Mouse (Mus musculus) forebrain, embryonic 16.5 days (tissue): ENCODE measurements around the gene Nsmce4a. TPM values are rescaled to one million over a fixed set of nuclear protein-coding genes. Genes with fewer than 3 reads are reported as not detected.

Experiments
- ATAC-seq: fragments of 200-750 bp; cut with Nextera tagmentation; 2 replicates; pipeline ENCODE4 v1.8.0; 2017; ENCODE audit warnings: mild to moderate bottlenecking, moderate library complexity
- H3K27ac ChIP-seq: fragments of 300-500 bp; sonication (generic); 2 replicates; pipeline ENCODE4 v1.5.1; 2014; ENCODE audit warnings: low read length, control low read depth
- H3K27me3 ChIP-seq: fragments of 300-500 bp; sonication (generic); replicated peaks from 2 replicates; pipeline ENCODE4 v1.6.1; 2014; ENCODE audit warnings: low read length; ENCODE audit not compliant: control insufficient read depth, insufficient read depth
- H3K36me3 ChIP-seq: fragments of 300-500 bp; sonication (generic); 2 replicates; pipeline ENCODE4 v1.6.1; 2014; ENCODE audit not compliant: control insufficient read depth, insufficient read depth
- H3K4me1 ChIP-seq: fragments of 300-500 bp; sonication (generic); replicated peaks from 2 replicates; pipeline ENCODE4 v1.6.1; 2014; ENCODE audit warnings: low read length; ENCODE audit not compliant: control insufficient read depth, insufficient read depth
- H3K4me2 ChIP-seq: fragments of 300-500 bp; sonication (generic); 2 replicates; pipeline ENCODE4 v1.6.1; 2014; ENCODE audit warnings: mild to moderate bottlenecking, low read length, control low read depth
- H3K4me3 ChIP-seq: fragments of 300-500 bp; sonication (generic); replicated peaks from 2 replicates; pipeline ENCODE4 v1.5.1; 2014; ENCODE audit warnings: mild to moderate bottlenecking, low read length, control low read depth
- H3K9ac ChIP-seq: fragments of 300-500 bp; sonication (generic); replicated peaks from 2 replicates; pipeline ENCODE4 v1.6.1; 2014; ENCODE audit warnings: low read depth, low read length, control low read depth
- H3K9me3 ChIP-seq: fragments of 300-500 bp; sonication (generic); 2 replicates; pipeline ENCODE4 v1.6.1; 2016; ENCODE audit warnings: low read length; ENCODE audit not compliant: control insufficient read depth
- WGBS: fragments of 180-500 bp; shearing (Covaris S2); extraction: QIAGEN DNeasy Blood & Tissue Kit; methylation state at CpG from one replicate; pipeline ENCODE4 v1.1.7; 2014; 5-methylcytosine and 5-hydroxymethylcytosine counted together
- polyA plus RNA-seq: library from polyadenylated mRNA; unstranded; fragments of >200 nt; fragmentation: Nextera tagmentation; extraction: Ambion mirVana; gene quantifications from 2 replicates; pipeline ENCODE4 v1.2.1, GENCODE M21; 2015

Nsmce4a gene
- polyA plus RNA-seq, 1 experiment from 2014 or later, result 92.2 TPM

GRCm38 (mm10) chr7:130590081-130590828, 17.3 kb upstream of the Nsmce4a start:
- H3K4me3 ChIP-seq, result no peak overlapping the region
- peaks cover 4% of the 10 kb centered on the region; the same call in 1 of the 2 replicates for H3K4me1 ChIP-seq
- no peak overlapping the region for H3K27ac ChIP-seq
- H3K9me3 ChIP-seq, result no peaks in the 10 kb centered on the region
- H3K36me3 ChIP-seq, result no peaks in the 10 kb centered on the region
- H3K9ac ChIP-seq, result no peak overlapping the region
- WGBS, result 32% methylated on average over 13 of the region's 13 CpGs
- no peak overlapping the region for H3K4me2 ChIP-seq
- no peaks in the 10 kb centered on the region for H3K27me3 ChIP-seq
- ATAC-seq, result no peak

DNA sequence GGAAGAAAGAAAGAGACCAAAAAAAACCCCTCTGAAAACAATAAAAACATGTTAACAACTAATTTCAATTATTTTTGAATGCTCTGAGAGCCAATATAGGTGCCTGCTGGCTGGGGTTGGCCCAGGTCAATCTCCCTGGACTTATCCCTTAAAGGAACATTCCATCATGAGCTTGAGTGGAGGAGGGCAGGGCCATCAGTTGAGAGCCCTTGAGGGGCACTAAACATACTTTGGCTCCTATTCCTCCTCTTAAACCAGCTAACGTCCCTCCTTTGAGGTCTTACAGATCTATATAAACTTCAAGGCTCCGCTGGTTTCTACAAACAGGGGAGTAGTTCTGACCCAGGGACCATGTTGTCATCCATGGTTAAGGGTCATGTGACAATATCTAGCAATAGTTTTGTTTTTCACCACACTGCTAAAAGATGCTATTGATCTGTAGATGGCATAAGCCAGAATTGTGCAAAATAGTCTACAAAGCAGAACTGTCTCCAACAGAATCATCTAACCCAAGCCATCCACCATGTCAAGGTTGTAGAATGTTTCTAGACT, 13.7 kb upstream of the Nsmce4a start:
- H3K27me3 ChIP-seq, result no peaks in the 10 kb centered on the region
- H3K36me3 ChIP-seq, result no peaks in the 10 kb centered on the region
- H3K9ac ChIP-seq, result no peak overlapping the region
- ATAC-seq, result no peak
- H3K4me2 ChIP-seq, result no peak overlapping the region
- 0 out of 2 replicates have a peak, but pooled peaks cover 4% of the 10 kb centered on the region for H3K4me1 ChIP-seq
- no peak overlapping the region for H3K4me3 ChIP-seq
- 84% methylated on average over 2 of the region's 2 CpGs for WGBS
- no peaks in the 10 kb centered on the region for H3K9me3 ChIP-seq
- no peak overlapping the region for H3K27ac ChIP-seq

- Histone ChIP-seq H3K4me3 (no peak overlapping the region), H3K27me3 (no peaks in the 10 kb centered on the region), H3K4me2 (no peak overlapping the region), H3K9me3 (no peaks in the 10 kb centered on the region), H3K27ac (no peak overlapping the region), H3K4me1 (peaks cover 14% of the 10 kb centered on the region), H3K9ac (no peak overlapping the region), H3K36me3 (no peaks in the 10 kb centered on the region)
- no peak for ATAC-seq
- 69% methylated on average over 5 of the region's 5 CpGs for WGBS
These were observed 5.7 kb upstream of the Nsmce4a start for GRCm38 (mm10) chr7:130578607-130579006.

DNA sequence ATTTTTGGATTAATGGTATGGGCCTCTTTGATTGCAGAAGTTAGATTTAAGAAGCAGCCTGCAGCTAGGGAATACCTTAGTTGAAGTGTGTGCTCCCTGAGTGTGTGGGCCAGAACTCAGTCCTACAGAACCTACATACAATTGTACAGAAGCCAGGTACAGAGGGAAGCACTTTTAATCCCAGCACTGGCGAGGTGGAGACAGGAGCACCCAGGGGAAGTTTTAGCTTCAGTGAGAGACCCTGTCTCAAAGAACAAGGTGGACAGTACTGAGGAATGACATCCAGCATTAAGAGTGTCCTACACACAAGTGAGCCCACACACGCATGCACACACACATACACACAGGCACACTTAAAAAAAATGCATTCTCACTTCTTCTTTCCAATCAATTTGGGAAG, 5.1 kb upstream of the Nsmce4a start:
- Histone ChIP-seq H3K27ac (no peak overlapping the region), H3K9ac (no peak overlapping the region), H3K4me3 (no peak overlapping the region), H3K4me1 (peaks cover 14% of the 10 kb centered on the region), H3K27me3 (no peaks in the 10 kb centered on the region), H3K9me3 (no peaks in the 10 kb centered on the region), H3K36me3 (no peaks in the 10 kb centered on the region), H3K4me2 (no peak overlapping the region)
- ATAC-seq, result no peak
- 92% methylated on average over 2 of the region's 2 CpGs for WGBS

GRCm38 (mm10) chr7:130577388-130578003, 4.6 kb upstream of the Nsmce4a start, which contains the start of gene Tacc2:
Gene Tacc2 (plus strand): TSS chr7:130577438.
- ATAC-seq, result no peak
- no peak within 1 kb of the TSS for H3K4me3 ChIP-seq
- H3K4me1 ChIP-seq, result peaks cover 14% of the 10 kb centered on the region
- WGBS, result 57% methylated on average over 15 of the region's 15 CpGs
- H3K36me3 ChIP-seq, result no peaks in the 10 kb centered on the region
- peak within 1 kb of the TSS; percentile 4; the same call in 1 of the 2 replicates for H3K4me2 ChIP-seq
- H3K27ac ChIP-seq, result no peak within 1 kb of the TSS
- no peaks in the 10 kb centered on the region for H3K27me3 ChIP-seq
- H3K9me3 ChIP-seq, result no peaks in the 10 kb centered on the region
- no peak within 1 kb of the TSS for H3K9ac ChIP-seq

GRCm38 (mm10) chr7:130576981-130577380, 4.1 kb upstream of the Nsmce4a start:
- no peaks in the 10 kb centered on the region for H3K9me3 ChIP-seq
- no peak overlapping the region for H3K27ac ChIP-seq
- H3K27me3 ChIP-seq, result no peaks in the 10 kb centered on the region
- peaks cover 14% of the 10 kb centered on the region for H3K4me1 ChIP-seq
- H3K9ac ChIP-seq, result no peak overlapping the region
- peak; percentile 40; the same call in 1 of the 2 replicates for ATAC-seq
- no peak overlapping the region for H3K4me3 ChIP-seq
- 24% methylated on average over 10 of the region's 10 CpGs for WGBS
- peak overlapping the region; percentile 4; the same call in 1 of the 2 replicates for H3K4me2 ChIP-seq
- no peaks in the 10 kb centered on the region for H3K36me3 ChIP-seq

GRCm38 (mm10) chr7:130574211-130574991, 1.5 kb upstream of the Nsmce4a start:
- H3K9me3 ChIP-seq, result no peaks in the 10 kb centered on the region
- peaks cover 19% of the 10 kb centered on the region for H3K4me1 ChIP-seq
- no peak overlapping the region for H3K27ac ChIP-seq
- no peaks in the 10 kb centered on the region for H3K27me3 ChIP-seq
- ATAC-seq, result peak; percentile 42
- no peaks in the 10 kb centered on the region for H3K36me3 ChIP-seq
- no peak overlapping the region for H3K4me3 ChIP-seq
- 22% methylated on average over 13 of the region's 13 CpGs for WGBS
- H3K9ac ChIP-seq, result no peak overlapping the region
- H3K4me2 ChIP-seq, result no peak overlapping the region

DNA sequence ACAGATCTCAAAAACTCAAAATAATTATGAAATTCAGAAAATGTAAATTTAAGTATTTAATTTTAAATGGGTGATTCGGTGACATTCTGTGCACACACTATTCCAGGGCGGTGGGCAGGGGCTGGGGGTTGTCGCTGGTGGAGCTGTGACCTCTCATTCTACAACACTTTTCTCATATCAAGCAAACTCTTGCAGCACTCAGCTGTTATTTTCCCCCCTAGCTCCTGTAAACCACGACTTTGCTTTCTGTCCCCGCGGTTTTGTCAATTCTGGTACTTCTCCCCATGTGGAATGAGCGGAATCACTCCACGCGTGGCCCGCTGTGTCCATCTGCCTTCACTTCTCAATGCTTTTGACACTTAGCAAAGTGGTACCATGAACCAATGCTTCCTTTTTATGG, 828 bp upstream of the Nsmce4a start:
- no peak for ATAC-seq
- Histone ChIP-seq H3K27me3 (no peaks in the 10 kb centered on the region), H3K36me3 (no peaks in the 10 kb centered on the region), H3K4me1 (peaks cover 19% of the 10 kb centered on the region), H3K9ac (no peak overlapping the region), H3K9me3 (no peaks in the 10 kb centered on the region), H3K4me2 (no peak overlapping the region), H3K27ac (no peak overlapping the region), H3K4me3 (no peak overlapping the region)
- WGBS, result 86% methylated on average over 10 of the region's 10 CpGs

DNA sequence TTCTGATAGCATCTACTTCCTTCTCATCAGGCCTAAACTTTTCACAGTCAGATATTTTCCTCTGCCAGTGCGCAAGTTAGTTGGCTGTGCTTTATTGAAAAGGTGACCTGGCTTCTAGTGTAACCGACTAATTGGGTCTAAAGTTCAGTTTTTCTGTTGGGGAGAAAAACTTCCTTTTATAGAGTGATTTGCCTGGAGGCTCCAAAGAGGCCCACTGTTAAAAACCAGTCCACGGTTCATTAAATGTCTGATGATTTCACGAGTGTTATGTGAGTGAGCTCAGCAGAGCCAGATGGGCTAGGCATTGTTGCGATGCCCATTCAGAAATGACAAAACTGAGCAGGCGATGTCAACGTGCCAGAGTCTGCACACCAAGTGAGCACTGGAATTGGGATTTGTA, 2.4 kb downstream of the Nsmce4a start:
- H3K27ac ChIP-seq, result no peak overlapping the region; the same call in 1 of the 2 replicates
- 14% methylated on average over 7 of the region's 7 CpGs for WGBS

More for the DNA sequence above, 2.4 kb downstream of the Nsmce4a start:
- Histone ChIP-seq H3K4me3 (no peak overlapping the region), H3K36me3 (no peaks in the 10 kb centered on the region), H3K4me2 (no peak overlapping the region), H3K9me3 (no peaks in the 10 kb centered on the region), H3K9ac (no peak overlapping the region), H3K27me3 (no peaks in the 10 kb centered on the region), H3K4me1 (peaks cover 7% of the 10 kb centered on the region)
- ATAC-seq, result 0 out of 2 replicates have a peak, but pooled peaks have one; percentile 57
